Mouse (Mus musculus) cerebellum, postnatal 36 days (tissue): ENCODE data around the gene Gm10491.

Experiments used
- DNase-seq, 2 experiments: peaks; one replicate each; pipeline ENCODE4 v3.0.0; 2021 to 2022; ENCODE audit warnings: mixed read lengths in 2 of 2

Gm10491 gene

GRCm38 (mm10) chrX:7878495-7878894 is 29.1 kb downstream of the Gm10491 start:
- DNase-seq = peak; percentile 33 to 38

GRCm38 (mm10) chrX:7878007-7878419 is 29.6 kb downstream of the Gm10491 start, which contains the start of gene Pim2:
Gene Pim2, plus strand, starts transcription at chrX:7878262.
- peak; percentile 82 to 87 for DNase-seq

- no peak for DNase-seq
These were observed 37.8 kb downstream of the Gm10491 start for GRCm38 (mm10) chrX:7869826-7870225.

- no peak for DNase-seq
These were observed 39.1 kb downstream of the Gm10491 start for GRCm38 (mm10) chrX:7868506-7868905.

GRCm38 (mm10) chrX:7867141-7867540 is 40.5 kb downstream of the Gm10491 start:
- no peak for DNase-seq

- DNase-seq = no peak
These were observed 41.8 kb downstream of the Gm10491 start for GRCm38 (mm10) chrX:7865786-7866185.

GRCm38 (mm10) chrX:7865343-7865742 is 42.3 kb downstream of the Gm10491 start:
- no peak for DNase-seq

- no peak for DNase-seq
These were observed 43.1 kb downstream of the Gm10491 start for GRCm38 (mm10) chrX:7864551-7864950.

GRCm38 (mm10) chrX:7863181-7863580 is 44.5 kb downstream of the Gm10491 start:
- DNase-seq = no peak

- DNase-seq = no peak
These were observed 48.4 kb downstream of the Gm10491 start for GRCm38 (mm10) chrX:7859191-7859753.
